Mouse (Mus musculus): ENCODE data around the gene Gm13305. TPM values are rescaled to one million over a fixed set of nuclear protein-coding genes. Genes with fewer than 3 reads are reported as not detected.
"Not testable (repeated sequence)": the region's sequence is repeated elsewhere in the genome, so short reads cannot be mapped to it uniquely, and the experiment has no call there.

Gm13305 gene
- under 1 TPM in 1 of 2 experiments, not detected in 1; 0.84 TPM for total RNA-seq (2021)
- long read RNA-seq, experiment 1: 0 reads
- long read RNA-seq, experiment 2: 0 reads

- DNase-seq: not testable (repeated sequence)
Measured at GRCm38 (mm10) chr4:42168503-42168902, at the start of gene Gm13305. TSS of gene Gm13305 (minus strand) at chr4:42168603.

DNA sequence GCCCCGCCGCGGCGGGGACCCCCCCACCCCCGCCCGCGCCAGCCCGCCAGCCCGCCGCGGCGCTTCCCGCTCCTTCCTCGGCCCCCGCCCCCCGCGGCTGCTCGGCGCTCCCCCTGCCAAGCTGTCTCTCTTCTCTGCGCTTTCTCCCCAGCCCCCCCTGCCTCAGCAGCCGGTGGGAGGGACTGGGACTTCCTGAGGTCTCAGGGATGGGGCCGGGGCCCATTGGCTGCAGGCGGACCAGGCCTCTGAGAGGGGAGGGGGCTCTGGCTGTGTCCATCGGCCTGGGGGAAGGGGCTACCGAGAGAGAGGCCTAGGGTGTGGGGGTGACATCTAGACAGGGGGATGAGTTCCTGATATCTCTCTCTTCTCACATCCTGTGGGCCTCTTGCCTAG lies 16.6 kb upstream of the Gm13305 start:
- not testable (repeated sequence) for DNase-seq

GRCm38 (mm10) chr4:42184324-42184979 lies 16.0 kb upstream of the Gm13305 start:
- not testable (repeated sequence) for DNase-seq

- not testable (repeated sequence) for DNase-seq
Measured at GRCm38 (mm10) chr4:42183234-42184197, 15.1 kb upstream of the Gm13305 start.

DNA sequence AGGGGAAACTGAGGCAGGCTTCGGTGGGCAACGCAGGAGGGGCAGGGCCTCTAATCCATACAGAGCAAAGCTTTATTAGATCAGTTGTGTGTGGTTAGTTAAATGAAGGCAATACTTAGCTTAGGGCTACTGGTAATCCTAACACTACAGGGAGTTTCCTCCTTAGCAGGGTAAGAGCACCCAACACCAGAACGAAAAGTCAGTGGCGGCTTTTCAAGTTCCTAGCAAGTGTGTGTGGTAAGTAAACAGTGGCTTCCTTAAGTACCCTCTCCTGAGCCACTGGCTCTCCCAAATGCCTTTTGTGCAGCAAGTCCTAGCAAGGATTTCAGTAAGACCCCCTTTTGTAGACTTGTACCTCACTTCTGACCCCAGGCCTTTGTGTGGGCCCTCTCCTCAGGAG lies 9.8 kb upstream of the Gm13305 start:
- not testable (repeated sequence) for DNase-seq

GRCm38 (mm10) chr4:42153136-42153535 lies 15.3 kb downstream of the Gm13305 start, which contains the start of gene Gm13306:
TSS of gene Gm13306 (plus strand) at chr4:42153436.
- not testable (repeated sequence) for DNase-seq

- not testable (repeated sequence) for DNase-seq
Measured at GRCm38 (mm10) chr4:42114517-42114916, 53.9 kb downstream of the Gm13305 start, which contains the start of gene Gm13304. TSS of gene Gm13304 (plus strand) at chr4:42114817.

Other genes with a start within 250 kb of the Gm13305 start
- under 1 TPM; 0.82 to 0.99 TPM for gene Gm20878, start 227.0 kb downstream of the Gm13305 start, total RNA-seq (2021)
- not detected for gene Fam205a4, start 202.5 kb downstream of the Gm13305 start, total RNA-seq (2021)
- gene Gm21093, start 133.9 kb downstream of the Gm13305 start, total RNA-seq (2021): not detected
- gene Gm3893, start 77.4 kb downstream of the Gm13305 start, total RNA-seq (2021): not detected
- 10 to 100 TPM in 1 of 2 experiments, 1 to 10 TPM in 1; 8.2 to 14.6 TPM for gene Gm13304, start 53.8 kb downstream of the Gm13305 start, total RNA-seq (2021)
- 1 to 10 TPM in 1 of 2 experiments, not detected in 1; 1.1 TPM for gene Gm13306, start 15.2 kb downstream of the Gm13305 start, total RNA-seq (2021)
- gene Gm10600, start 72.0 kb upstream of the Gm13305 start, total RNA-seq (2021): under 1 TPM; 0.43 to 0.46 TPM
- not detected for gene Ccl21b, start 87.2 kb upstream of the Gm13305 start, total RNA-seq (2021)
- gene Gm21953, start 125.7 kb upstream of the Gm13305 start, total RNA-seq (2021): not detected
- not detected for gene Fam205a3, start 149.7 kb upstream of the Gm13305 start, total RNA-seq (2021)

Data from gastrocnemius, postnatal 25 days (tissue).